Mouse (Mus musculus): Measurements from ENCODE around the gene Efl1. TPM values are rescaled to one million over a fixed set of nuclear protein-coding genes. Genes with fewer than 3 reads are reported as not detected.

The Efl1 gene
- total and polyA plus RNA-seq, 2 experiments, result 2.4 to 8.2 TPM

DNA sequence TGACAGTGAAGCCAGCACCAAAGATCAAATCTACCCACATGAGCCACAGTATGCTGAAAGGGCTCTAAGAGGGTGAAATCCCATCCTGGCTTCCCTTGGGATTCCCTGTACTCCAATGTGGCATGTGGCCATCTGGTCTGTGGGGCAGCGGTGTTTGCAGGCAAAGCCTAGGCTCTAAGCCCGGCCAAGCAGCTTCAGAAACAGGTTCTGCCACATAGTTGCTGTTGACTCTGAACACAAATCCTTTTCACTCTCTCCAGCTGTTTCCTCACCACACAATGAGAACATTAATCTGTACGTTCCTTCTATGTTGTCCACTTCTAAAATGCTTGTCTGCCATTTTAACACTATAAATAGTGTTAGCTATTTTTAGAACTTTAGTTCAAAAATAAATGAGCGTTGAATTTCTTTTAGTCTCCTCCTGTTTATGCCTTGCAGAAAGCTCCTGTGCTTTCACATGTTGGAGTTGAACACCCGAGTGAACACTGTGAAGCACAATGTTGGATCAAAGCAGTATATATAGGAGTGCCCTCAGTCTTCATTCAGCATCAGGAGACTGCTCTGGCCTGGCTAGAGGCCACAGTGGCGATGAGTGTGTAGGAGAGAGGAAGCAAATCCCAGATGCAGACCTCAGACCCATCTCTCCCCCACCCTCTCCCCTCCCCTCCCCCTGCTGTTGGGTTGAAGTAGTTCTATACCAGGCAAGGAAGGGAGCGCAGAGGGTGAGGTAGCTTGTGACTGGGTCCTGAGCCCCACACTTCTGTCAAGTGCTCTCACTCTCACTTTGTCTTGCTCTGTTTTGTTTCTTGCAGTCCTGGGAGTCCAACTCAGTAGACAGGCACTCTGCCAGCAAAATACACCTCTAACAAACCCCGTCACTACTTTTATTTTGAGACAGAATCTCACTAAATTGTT is 104.0 kb downstream of the Efl1 start:
- Histone ChIP-seq H3K4me3 (ENCODE audit: insufficient read depth, low read depth, low read length) (no peak overlapping the region), H3K36me3 (ENCODE audit: control insufficient read depth, insufficient read depth, low read length) (peaks cover 21% of the 10 kb centered on the region), H3K4me1 (ENCODE audit: control insufficient read depth, insufficient read depth, low read length) (no peaks in the 10 kb centered on the region), H3K27ac (replicated peaks; ENCODE audit: insufficient read depth, low read depth, low read length) (no peak overlapping the region), H3K9ac (ENCODE audit: low read depth, low read length) (no peak overlapping the region), H3K79me2 (ENCODE audit: control insufficient read depth, insufficient read depth, low read length) (no peaks in the 10 kb centered on the region), H3K27me3 (ENCODE audit: control insufficient read depth, insufficient read depth, low read length) (no peaks in the 10 kb centered on the region)
- no peak for DNase-seq (ENCODE audit: extremely low read depth, low read depth, low spot score)
- TF ChIP-seq CTCF (IDR thresholded peaks at IDR 0.05; ENCODE audit: low read depth, low read length) (no peak), POLR2A (IDR thresholded peaks at IDR 0.05; ENCODE audit: extremely low read depth, insufficient read depth, low read length) (no peak)
- WGBS, result 84% methylated on average over 8 of the region's 8 CpGs

DNA sequence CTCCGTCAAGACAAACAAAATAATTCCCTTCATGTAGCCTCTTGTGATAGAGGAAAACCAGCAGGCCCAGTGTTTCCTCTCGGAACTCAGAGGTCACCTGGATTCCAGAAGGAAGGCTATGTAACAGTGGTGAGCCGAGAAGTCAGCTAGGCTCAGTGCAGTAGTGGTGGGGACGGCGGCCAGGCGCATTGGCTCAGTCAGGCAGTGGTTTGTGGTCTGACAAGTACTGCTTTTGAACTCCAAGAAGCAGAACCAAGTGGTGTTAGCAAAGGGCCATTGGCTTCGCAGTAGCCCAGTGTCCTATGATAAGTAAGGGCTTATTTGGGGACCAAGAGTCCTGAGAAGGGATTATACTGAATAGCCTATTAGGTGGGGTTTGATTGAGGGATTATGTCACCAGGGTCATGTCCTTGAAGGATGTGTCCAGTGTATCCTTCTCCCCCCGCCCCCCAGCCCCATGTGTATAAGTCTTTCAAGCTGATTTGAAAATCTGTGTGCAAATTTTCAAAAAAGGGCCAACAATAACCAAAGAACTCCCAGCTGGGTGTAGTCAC is 107.3 kb downstream of the Efl1 start:
- no peak for DNase-seq (ENCODE audit: extremely low read depth, low read depth, low spot score)
- no peak for TF ChIP-seq CTCF (IDR thresholded peaks at IDR 0.05; ENCODE audit: low read depth, low read length)
- TF ChIP-seq POLR2A (IDR thresholded peaks at IDR 0.05; ENCODE audit: extremely low read depth, insufficient read depth, low read length), result no peak
- Histone ChIP-seq H3K27ac (replicated peaks; ENCODE audit: insufficient read depth, low read depth, low read length) (no peak overlapping the region), H3K79me2 (ENCODE audit: control insufficient read depth, insufficient read depth, low read length) (no peaks in the 10 kb centered on the region), H3K9ac (ENCODE audit: low read depth, low read length) (no peak overlapping the region), H3K27me3 (ENCODE audit: control insufficient read depth, insufficient read depth, low read length) (no peaks in the 10 kb centered on the region), H3K4me3 (ENCODE audit: insufficient read depth, low read depth, low read length) (no peak overlapping the region), H3K4me1 (ENCODE audit: control insufficient read depth, insufficient read depth, low read length) (no peaks in the 10 kb centered on the region), H3K36me3 (ENCODE audit: control insufficient read depth, insufficient read depth, low read length) (peaks cover 23% of the 10 kb centered on the region)
- 88% methylated on average over 8 of the region's 8 CpGs for WGBS

DNA sequence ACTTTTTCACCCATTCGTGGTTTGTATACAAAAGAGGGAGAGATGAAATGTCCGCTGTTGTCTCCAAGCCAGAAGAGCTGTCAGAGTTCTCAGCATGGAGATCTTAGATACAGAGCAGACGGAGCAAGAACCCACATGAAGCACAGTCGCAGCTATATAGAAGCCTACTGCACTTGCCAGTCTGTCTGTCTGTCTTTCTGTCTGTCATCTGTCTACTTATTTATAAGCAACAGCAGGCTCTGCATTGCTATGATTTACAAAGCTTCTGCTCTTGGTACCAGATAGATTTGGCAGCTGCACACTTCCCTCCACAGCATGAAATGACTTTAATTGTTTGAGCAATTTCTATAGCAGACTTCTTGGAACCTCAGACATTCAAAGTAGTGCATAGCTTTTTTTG is 110.1 kb downstream of the Efl1 start:
- Histone ChIP-seq H3K79me2 (ENCODE audit: control insufficient read depth, insufficient read depth, low read length) (no peaks in the 10 kb centered on the region), H3K27me3 (ENCODE audit: control insufficient read depth, insufficient read depth, low read length) (no peaks in the 10 kb centered on the region), H3K4me3 (ENCODE audit: insufficient read depth, low read depth, low read length) (no peak overlapping the region), H3K4me1 (ENCODE audit: control insufficient read depth, insufficient read depth, low read length) (no peaks in the 10 kb centered on the region), H3K27ac (replicated peaks; ENCODE audit: insufficient read depth, low read depth, low read length) (no peak overlapping the region), H3K9ac (ENCODE audit: low read depth, low read length) (no peak overlapping the region), H3K36me3 (ENCODE audit: control insufficient read depth, insufficient read depth, low read length) (peaks cover 22% of the 10 kb centered on the region)
- 93% methylated on average over 4 of the region's 4 CpGs for WGBS
- no peak for DNase-seq (ENCODE audit: extremely low read depth, low read depth, low spot score)
- TF ChIP-seq POLR2A (IDR thresholded peaks at IDR 0.05; ENCODE audit: extremely low read depth, insufficient read depth, low read length), result no peak
- no peak for TF ChIP-seq CTCF (IDR thresholded peaks at IDR 0.05; ENCODE audit: low read depth, low read length)

DNA sequence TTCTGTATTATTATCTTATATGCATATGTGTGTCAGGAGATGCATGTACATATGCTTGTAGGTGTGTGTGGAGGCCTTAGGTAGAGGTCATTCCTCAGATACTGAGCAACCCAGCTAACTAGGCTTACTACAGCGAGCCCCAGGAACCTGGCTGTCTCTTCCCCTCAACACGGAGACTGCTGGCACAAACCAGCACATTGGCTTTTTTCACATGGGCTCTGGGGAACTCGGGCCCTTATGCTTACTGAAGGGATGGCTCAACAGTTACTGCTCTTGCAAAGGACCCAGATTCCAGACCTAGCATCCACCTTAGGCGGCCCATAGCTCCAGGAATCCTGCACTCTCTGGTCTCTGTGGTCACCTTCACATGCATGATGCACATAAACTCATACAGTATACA is 110.7 kb downstream of the Efl1 start:
- Histone ChIP-seq H3K27me3 (ENCODE audit: control insufficient read depth, insufficient read depth, low read length) (no peaks in the 10 kb centered on the region), H3K27ac (replicated peaks; ENCODE audit: insufficient read depth, low read depth, low read length) (no peak overlapping the region), H3K9ac (ENCODE audit: low read depth, low read length) (no peak overlapping the region), H3K36me3 (ENCODE audit: control insufficient read depth, insufficient read depth, low read length) (peaks cover 23% of the 10 kb centered on the region), H3K79me2 (ENCODE audit: control insufficient read depth, insufficient read depth, low read length) (no peaks in the 10 kb centered on the region), H3K4me1 (ENCODE audit: control insufficient read depth, insufficient read depth, low read length) (no peaks in the 10 kb centered on the region), H3K4me3 (ENCODE audit: insufficient read depth, low read depth, low read length) (no peak overlapping the region)
- 90% methylated on average over 4 of the region's 4 CpGs for WGBS
- TF ChIP-seq POLR2A (IDR thresholded peaks at IDR 0.05; ENCODE audit: extremely low read depth, insufficient read depth, low read length) (no peak), CTCF (IDR thresholded peaks at IDR 0.05; ENCODE audit: low read depth, low read length) (no peak)
- DNase-seq (ENCODE audit: extremely low read depth, low read depth, low spot score), result no peak

DNA sequence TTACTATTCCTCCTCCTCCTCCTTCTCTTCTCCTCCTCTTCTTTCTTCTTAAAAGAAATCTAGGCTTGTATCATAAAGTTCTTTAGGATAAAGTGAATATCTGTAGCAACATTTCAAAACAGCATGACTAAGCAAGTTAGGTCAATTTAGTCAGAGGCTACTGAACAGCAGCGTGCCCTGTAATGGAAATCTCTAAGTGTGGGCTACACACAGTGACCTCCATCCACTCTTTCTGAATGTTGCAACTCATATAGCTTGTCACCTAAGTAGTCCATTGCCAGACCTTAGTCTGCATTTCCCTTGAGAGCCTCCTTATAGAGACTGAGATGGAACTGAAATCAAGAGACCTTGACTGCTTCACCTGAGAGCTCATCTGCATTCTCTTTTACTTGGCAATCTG is 116.5 kb downstream of the Efl1 start:
- no peaks in the 10 kb centered on the region for H3K27me3 ChIP-seq (ENCODE audit: control insufficient read depth, insufficient read depth, low read length)
- no peak overlapping the region for H3K9ac ChIP-seq (ENCODE audit: low read depth, low read length)
- DNase-seq (ENCODE audit: extremely low read depth, low read depth, low spot score), result no peak
- H3K36me3 ChIP-seq (ENCODE audit: control insufficient read depth, insufficient read depth, low read length), result peaks cover 20% of the 10 kb centered on the region
- WGBS, result 92% methylated on average over 1 of the region's 1 CpGs
- H3K27ac ChIP-seq (replicated peaks; ENCODE audit: insufficient read depth, low read depth, low read length), result no peak overlapping the region
- no peaks in the 10 kb centered on the region for H3K4me1 ChIP-seq (ENCODE audit: control insufficient read depth, insufficient read depth, low read length)
- no peak overlapping the region for H3K4me3 ChIP-seq (ENCODE audit: insufficient read depth, low read depth, low read length)
- H3K79me2 ChIP-seq (ENCODE audit: control insufficient read depth, insufficient read depth, low read length), result no peaks in the 10 kb centered on the region
- TF ChIP-seq CTCF (IDR thresholded peaks at IDR 0.05; ENCODE audit: low read depth, low read length), result no peak
- no peak for TF ChIP-seq POLR2A (IDR thresholded peaks at IDR 0.05; ENCODE audit: extremely low read depth, insufficient read depth, low read length)

DNA sequence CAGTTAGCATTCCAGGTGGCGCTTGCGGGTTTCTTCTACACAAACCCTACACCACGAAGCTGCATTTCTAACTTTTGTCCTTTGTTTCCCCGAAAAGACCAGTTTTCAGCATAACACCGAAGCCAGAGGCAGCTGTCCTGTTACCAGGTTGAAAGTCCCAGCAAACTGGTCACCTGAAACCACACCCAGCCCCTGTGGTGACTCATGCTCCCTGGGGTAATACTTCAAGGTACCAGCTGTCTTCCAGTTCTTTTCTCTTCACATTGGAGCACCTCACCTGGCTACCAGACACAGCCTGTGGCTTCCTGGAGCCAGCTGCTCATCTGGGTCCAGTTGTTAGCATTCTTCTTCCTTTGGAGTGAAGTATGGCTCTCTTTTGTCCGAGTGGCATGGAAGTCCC is 118.2 kb downstream of the Efl1 start:
- Histone ChIP-seq H3K4me3 (ENCODE audit: insufficient read depth, low read depth, low read length) (no peak overlapping the region), H3K9ac (ENCODE audit: low read depth, low read length) (no peak overlapping the region), H3K4me1 (ENCODE audit: control insufficient read depth, insufficient read depth, low read length) (no peaks in the 10 kb centered on the region), H3K27ac (replicated peaks; ENCODE audit: insufficient read depth, low read depth, low read length) (no peak overlapping the region), H3K79me2 (ENCODE audit: control insufficient read depth, insufficient read depth, low read length) (no peaks in the 10 kb centered on the region), H3K27me3 (ENCODE audit: control insufficient read depth, insufficient read depth, low read length) (no peaks in the 10 kb centered on the region), H3K36me3 (ENCODE audit: control insufficient read depth, insufficient read depth, low read length) (peaks cover 17% of the 10 kb centered on the region)
- DNase-seq (ENCODE audit: extremely low read depth, low read depth, low spot score), result no peak
- WGBS, result 95% methylated on average over 6 of the region's 6 CpGs
- TF ChIP-seq POLR2A (IDR thresholded peaks at IDR 0.05; ENCODE audit: extremely low read depth, insufficient read depth, low read length) (no peak), CTCF (IDR thresholded peaks at IDR 0.05; ENCODE audit: low read depth, low read length) (no peak)
